Mouse (Mus musculus) regulatory T cell (primary cell): ENCODE data around the gene Baiap2.

ENCODE experiments used
- in situ Hi-C: fragments of 300-600 bp; cut with MboI, MseI; formaldehyde crosslinking; loops from one replicate; pipeline ENCODE4 v1.15.1; 2025; ENCODE audit warnings: high pct_unique_total_duplicates

The Baiap2 gene

GRCm38 (mm10) chr11:120007496-120008080 is 65.0 kb downstream of the Baiap2 start:
- in situ Hi-C loops = no loop called here

GRCm38 (mm10) chr11:120008501-120008900 is 65.9 kb downstream of the Baiap2 start:
- in situ Hi-C loops = no loop called here

- in situ Hi-C loops = no loop called here
These were observed 66.4 kb downstream of the Baiap2 start for GRCm38 (mm10) chr11:120008956-120009355.

DNA sequence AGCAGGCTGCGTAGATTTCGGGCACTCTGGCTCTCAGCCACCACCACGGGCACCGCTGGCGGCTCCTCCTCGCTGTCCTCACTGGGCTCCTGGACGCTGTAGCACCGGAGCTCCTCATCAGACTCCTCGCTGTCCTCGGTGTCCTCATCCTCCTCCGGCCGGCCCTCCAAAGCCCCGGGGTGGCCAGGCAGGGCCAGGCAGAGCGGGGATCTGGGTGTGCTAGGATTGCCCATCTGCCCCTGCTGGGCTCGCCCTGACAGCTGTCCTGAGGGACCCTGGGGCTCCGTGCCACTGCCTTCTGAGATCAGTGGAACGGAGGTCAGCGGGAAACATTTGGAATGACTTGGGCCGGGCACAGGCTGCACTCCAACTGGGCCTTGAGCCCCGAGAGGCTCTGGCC is 67.4 kb downstream of the Baiap2 start:
- in situ Hi-C loops = no loop called here

DNA sequence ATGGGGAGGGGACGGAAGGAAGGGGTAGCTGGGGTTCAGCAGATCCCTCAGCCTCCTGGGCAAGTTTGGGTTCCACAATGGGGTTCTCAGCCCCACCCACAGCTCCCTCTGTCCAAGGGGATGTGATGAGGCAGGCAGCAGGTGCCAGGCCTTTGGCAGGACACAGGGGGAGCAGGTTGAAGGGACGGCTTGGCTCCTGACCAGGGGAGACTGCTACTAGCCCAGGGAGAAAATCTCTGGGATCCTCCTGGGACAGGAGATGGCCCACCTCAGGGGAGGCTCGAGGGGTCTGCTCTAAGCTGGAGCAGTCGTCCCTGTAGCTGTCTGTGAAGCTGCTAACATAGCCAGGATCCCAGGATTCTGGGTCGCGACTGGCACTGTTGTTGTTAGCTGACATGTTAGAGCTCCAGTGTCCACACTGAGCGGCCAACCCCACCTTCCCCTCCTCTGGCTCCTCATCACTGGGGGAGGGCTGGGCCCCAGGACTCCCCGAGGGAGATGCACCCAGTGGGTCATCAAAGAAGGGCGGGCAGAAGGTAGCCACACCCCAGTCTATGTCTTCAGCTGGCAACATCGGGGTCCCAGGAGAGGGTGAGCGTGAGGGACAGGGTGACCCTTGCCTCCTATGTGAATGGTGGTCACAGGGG is 68.7 kb downstream of the Baiap2 start:
- in situ Hi-C loops = no loop called here

DNA sequence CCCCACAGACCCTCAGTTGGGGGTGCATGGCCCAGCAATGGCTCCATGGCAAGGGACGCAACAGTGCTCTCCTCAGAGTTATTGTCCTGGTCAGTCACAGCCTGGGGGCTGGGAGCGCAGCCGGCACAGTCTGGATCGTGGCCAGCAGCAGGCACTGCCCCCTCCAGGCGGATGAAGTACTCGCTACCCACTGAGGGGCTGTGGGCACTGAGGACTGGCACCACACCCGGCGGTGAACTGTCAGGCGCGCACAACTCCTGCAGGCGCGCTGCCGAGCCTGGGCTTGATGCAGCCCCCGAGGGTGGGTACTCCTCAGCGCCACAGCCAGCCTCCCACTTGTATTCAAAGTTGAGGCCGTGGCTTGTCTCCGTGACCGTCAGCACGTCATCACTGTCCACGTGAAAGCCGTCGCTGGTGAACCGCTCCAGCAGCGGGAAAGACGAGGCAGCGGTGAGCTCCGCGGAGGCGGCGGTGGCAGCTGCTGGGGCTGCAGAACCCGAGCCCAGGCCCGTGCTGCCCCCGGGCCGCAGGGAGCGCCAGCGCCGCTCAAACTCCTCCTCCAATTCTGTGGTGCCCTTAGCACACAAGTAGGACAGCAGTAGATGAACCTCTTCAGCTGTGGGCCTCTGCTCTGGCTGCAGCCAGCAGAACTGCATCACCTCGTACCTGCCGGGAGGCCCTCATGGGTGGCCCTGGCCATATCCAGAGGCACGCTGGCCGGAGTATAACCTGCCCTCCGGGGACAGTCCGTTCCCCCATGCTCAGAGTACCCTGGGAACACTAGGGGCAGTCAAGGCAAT is 69.4 kb downstream of the Baiap2 start:
- in situ Hi-C loops = no loop called here

DNA sequence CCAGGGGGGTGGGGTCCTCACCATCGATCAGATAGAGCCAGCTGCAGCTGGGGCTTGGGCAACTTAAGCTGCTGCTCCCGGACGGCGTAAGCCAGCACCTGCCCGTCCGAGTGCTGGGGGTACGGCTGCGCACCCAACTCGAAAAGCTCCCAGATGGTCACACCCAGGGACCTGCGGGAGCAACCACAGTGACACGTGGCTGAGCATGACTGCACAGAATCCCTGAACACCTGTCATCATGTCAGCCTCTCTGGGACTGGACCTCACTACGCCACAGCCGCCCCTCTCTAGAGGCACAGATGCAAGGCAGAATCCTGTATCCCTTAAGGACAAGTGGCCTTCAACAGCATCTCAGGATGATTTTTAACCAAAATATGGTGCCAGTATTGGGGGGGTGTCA is 70.1 kb downstream of the Baiap2 start:
- in situ Hi-C loops = no loop called here

- in situ Hi-C loops = no loop called here
These were observed 70.7 kb downstream of the Baiap2 start for GRCm38 (mm10) chr11:120013174-120013711.

DNA sequence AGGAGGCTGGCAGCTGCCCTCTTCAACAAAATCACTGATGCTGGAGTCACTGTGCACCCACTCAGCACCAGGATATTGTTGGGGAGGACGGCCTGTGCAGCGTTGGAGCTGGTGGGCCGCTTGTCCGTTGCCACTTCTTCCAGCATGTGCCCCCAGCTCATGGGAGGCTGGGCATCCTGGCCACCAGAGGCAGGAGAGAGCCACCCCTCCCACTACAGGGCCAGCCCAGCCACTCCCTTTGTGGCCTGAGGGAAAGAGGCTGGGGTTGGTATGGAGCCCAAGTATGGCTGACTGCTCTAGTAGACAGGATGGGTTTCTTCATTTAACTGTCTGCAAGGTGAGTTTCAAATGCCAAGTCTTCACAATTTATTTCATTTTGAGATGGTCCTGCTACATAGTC is 72.2 kb downstream of the Baiap2 start:
- in situ Hi-C loops = no loop called here

GRCm38 (mm10) chr11:120017011-120017410 is 74.4 kb downstream of the Baiap2 start:
- in situ Hi-C loops = no loop called here

GRCm38 (mm10) chr11:120019542-120020440 is 77.2 kb downstream of the Baiap2 start:
- in situ Hi-C loops = no loop called here

DNA sequence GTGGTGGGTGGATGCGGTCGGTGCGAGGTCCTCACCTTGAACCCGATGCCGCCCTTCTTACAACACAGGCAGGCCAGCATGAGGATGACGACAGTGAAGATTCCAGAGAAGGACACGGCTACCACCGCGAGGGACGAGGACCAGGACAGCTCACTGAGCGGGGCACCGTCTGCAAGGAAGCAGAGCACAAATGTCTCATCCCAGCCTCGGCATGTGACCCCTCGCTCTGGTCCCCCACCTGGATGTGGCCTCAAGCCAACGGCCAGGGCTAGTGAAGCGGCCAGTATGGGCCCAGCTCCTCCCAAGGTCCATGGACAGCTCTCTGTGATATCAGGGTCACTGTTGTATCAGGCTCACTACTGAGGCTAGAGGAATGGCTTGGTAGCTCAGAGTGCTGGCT is 78.8 kb downstream of the Baiap2 start:
- in situ Hi-C loops = no loop called here

DNA sequence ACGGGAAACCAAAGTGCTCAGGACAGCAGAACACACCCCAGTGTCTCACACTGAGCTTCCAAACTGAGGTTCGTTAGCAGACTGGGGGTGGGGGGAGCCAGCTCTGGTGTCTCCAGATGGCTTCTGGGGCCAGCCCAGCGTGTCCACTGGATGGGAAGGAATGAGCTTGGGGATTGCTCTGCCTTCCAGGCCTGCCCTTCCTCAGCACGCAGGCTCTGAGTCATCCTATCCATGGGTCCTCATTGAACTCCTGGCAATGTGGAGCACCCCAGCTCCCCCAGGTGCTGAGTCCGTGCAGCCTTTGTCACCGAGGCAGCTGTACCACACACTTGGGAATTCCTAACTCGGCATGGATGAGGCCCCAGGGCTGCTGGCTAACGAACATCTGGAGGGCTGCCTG is 79.7 kb downstream of the Baiap2 start:
- in situ Hi-C loops = no loop called here

- in situ Hi-C loops = no loop called here
These were observed 80.3 kb downstream of the Baiap2 start for GRCm38 (mm10) chr11:120022841-120023240.

DNA sequence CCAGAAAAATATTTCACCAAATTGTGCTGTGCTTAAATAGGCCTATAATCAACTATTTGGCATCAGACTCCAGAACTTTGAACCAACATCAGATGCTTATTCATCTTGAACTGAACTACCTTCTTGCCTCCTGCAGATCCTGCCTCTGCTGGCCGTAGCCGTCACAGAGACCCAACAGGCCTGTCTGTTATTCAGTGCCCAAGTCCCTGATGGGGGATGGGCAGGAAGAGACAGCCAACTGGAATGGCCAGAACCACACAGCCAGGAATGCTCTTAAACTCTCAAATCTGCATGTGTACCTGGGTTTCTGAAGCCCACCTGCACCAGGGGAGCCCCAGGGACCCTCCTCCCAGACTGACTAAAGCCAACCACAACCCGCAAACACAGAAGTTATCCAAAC is 84.4 kb downstream of the Baiap2 start:
- in situ Hi-C loops = no loop called here

- in situ Hi-C loops = no loop called here
These were observed 85.9 kb downstream of the Baiap2 start for GRCm38 (mm10) chr11:120028319-120029092.

- in situ Hi-C loops = no loop called here
These were observed 87.0 kb downstream of the Baiap2 start for GRCm38 (mm10) chr11:120029431-120030144.

- in situ Hi-C loops = no loop called here
These were observed 87.8 kb downstream of the Baiap2 start for GRCm38 (mm10) chr11:120030145-120030901.

DNA sequence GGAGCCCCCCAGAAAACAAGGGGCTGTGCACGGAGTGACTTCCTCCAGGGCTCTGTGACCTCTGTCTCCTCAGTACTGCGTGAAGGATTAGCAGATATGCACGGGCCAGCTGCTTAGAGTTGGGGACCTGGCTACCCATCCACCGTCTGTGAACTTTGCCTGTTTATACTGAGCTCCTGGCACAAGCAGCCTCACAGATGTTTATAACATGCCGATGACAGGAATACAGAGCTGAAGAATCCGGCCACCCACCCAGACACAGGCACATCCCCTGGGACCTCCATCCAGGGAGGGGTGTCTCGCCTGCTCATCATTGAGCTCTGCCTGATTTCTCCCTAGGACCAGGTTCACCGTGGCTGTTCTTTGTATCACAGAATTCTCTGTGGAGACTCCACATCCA is 89.5 kb downstream of the Baiap2 start:
- in situ Hi-C loops = no loop called here
